Mouse (Mus musculus): Measurements from ENCODE around the gene Srp72.

The Srp72 gene

DNA sequence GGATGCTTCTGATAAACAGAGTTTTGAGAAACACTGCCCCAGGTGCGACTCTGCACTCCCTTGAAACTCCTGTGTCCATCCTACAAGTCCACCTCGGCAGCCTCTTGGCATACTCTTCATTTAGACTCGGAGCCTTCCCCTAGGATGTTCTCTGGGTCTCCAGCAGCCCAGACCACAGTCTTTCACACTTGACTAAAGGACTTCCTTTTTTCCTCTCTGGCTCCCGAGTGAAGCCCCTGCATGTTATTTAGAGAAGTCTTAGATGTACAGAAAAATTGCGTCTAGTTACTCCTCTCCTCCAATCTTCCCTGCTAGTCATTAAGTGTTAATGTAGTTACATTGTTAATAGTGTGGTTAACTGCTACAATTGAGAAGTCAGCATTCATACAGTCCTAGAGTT lies 69.9 kb downstream of the Srp72 start:
- Histone ChIP-seq H3K27me3 (ENCODE audit: insufficient read depth, low read length) (no peaks in the 10 kb centered on the region), H3K4me3 (replicated peaks; ENCODE audit: low read length) (no peak overlapping the region), H3K36me3 (ENCODE audit: insufficient read depth, low read length) (no peaks in the 10 kb centered on the region), H3K4me1 (replicated peaks; ENCODE audit: low read depth, low read length) (peaks cover 8% of the 10 kb centered on the region; the same call in 1 of the 2 replicates), H3K9me3 (ENCODE audit: low read length) (no peaks in the 10 kb centered on the region)
- no peak for TF ChIP-seq POU5F1 (IDR thresholded peaks at IDR 0.05; ENCODE audit: borderline replicate concordance, low read length)
- TF ChIP-seq NANOG (IDR thresholded peaks at IDR 0.05; ENCODE audit: borderline replicate concordance, low read length): no peak
